Mouse (Mus musculus): ENCODE data around the gene Bend7. TPM values are rescaled to one million over a fixed set of nuclear protein-coding genes. Genes with fewer than 3 reads are reported as not detected.
A peak's percentile ranks its signal among the peaks of the same experiment; 100 is the strongest.

Bend7 gene
- total RNA-seq (2021), result 1 to 10 TPM; 2.0 to 2.9 TPM
- long read RNA-seq, experiment 1, partial matches to known transcripts, result 0 of 1 reads
- long read RNA-seq, experiment 1, other reads (novel, unspliced or antisense), result 0 of 1 reads
- long read RNA-seq, experiment 2, partial matches to known transcripts, result 0 of 6 reads
- long read RNA-seq, experiment 2, other reads (novel, unspliced or antisense), result 4 of 6 reads

GRCm38 (mm10) chr2:4717769-4718661 lies at the start of gene Bend7:
Gene Bend7 (plus strand): TSS chr2:4717831.
- intact Hi-C loops (cut with DNase I; ENCODE audit: low total_unique reads), result loop anchor here (10.0 kb wide), 1 partner anchor 147 kb away; no protein-coding TSS in a partner anchor

GRCm38 (mm10) chr2:4668626-4669025 lies 49.0 kb upstream of the Bend7 start:
- intact Hi-C loops (cut with DNase I; ENCODE audit: low total_unique reads), result no loop called here
- DNase-seq, result no peak

More at GRCm38 (mm10) chr2:4717769-4718661, at the start of gene Bend7:
- DNase-seq, result peak; percentile 19

- intact Hi-C loops (cut with DNase I; ENCODE audit: low total_unique reads), result no loop called here
- DNase-seq, result no peak
These were observed 47.9 kb upstream of the Bend7 start for GRCm38 (mm10) chr2:4669701-4670100.

- DNase-seq, result no peak
- intact Hi-C loops (cut with DNase I; ENCODE audit: low total_unique reads), result no loop called here
These were observed 46.0 kb upstream of the Bend7 start for GRCm38 (mm10) chr2:4671636-4672035.

GRCm38 (mm10) chr2:4679886-4680285 lies 37.7 kb upstream of the Bend7 start:
- no peak for DNase-seq
- intact Hi-C loops (cut with DNase I; ENCODE audit: low total_unique reads), result no loop called here

- DNase-seq, result no peak
- intact Hi-C loops (cut with DNase I; ENCODE audit: low total_unique reads), result loop anchor here (10.0 kb wide), 1 partner anchor 154 kb away; no protein-coding TSS in a partner anchor
These were observed 6.4 kb upstream of the Bend7 start for GRCm38 (mm10) chr2:4711262-4711661.

GRCm38 (mm10) chr2:4717081-4717768 lies 406 bp upstream of the Bend7 start:
- intact Hi-C loops (cut with DNase I; ENCODE audit: low total_unique reads), result loop anchor here (10.0 kb wide), 1 partner anchor 148 kb away; no protein-coding TSS in a partner anchor

GRCm38 (mm10) chr2:4723088-4723487 lies 5.5 kb downstream of the Bend7 start:
- intact Hi-C loops (cut with DNase I; ENCODE audit: low total_unique reads), result no loop called here
- DNase-seq, result no peak

More at GRCm38 (mm10) chr2:4717081-4717768, 406 bp upstream of the Bend7 start:
- DNase-seq, result peak; percentile 37

- no peak for DNase-seq
- intact Hi-C loops (cut with DNase I; ENCODE audit: low total_unique reads), result no loop called here
These were observed 12.5 kb downstream of the Bend7 start for GRCm38 (mm10) chr2:4730161-4730560.

- intact Hi-C loops (cut with DNase I; ENCODE audit: low total_unique reads), result no loop called here
- no peak for DNase-seq
These were observed 16.3 kb downstream of the Bend7 start for GRCm38 (mm10) chr2:4733971-4734370.

GRCm38 (mm10) chr2:4736095-4736797 lies 18.6 kb downstream of the Bend7 start:
- intact Hi-C loops (cut with DNase I; ENCODE audit: low total_unique reads), result no loop called here
- no peak for DNase-seq

- no peak for DNase-seq
- intact Hi-C loops (cut with DNase I; ENCODE audit: low total_unique reads), result no loop called here
These were observed 19.1 kb downstream of the Bend7 start for GRCm38 (mm10) chr2:4736798-4737155.

- no peak for DNase-seq
- intact Hi-C loops (cut with DNase I; ENCODE audit: low total_unique reads), result no loop called here
These were observed 34.3 kb downstream of the Bend7 start for GRCm38 (mm10) chr2:4751918-4752317.

- intact Hi-C loops (cut with DNase I; ENCODE audit: low total_unique reads), result no loop called here
- DNase-seq, result no peak
These were observed 38.1 kb downstream of the Bend7 start for GRCm38 (mm10) chr2:4755716-4756115.

- DNase-seq, result no peak
These were observed 39.6 kb downstream of the Bend7 start for GRCm38 (mm10) chr2:4757218-4757617.

GRCm38 (mm10) chr2:4760741-4761140 lies 43.1 kb downstream of the Bend7 start:
- no peak for DNase-seq
- intact Hi-C loops (cut with DNase I; ENCODE audit: low total_unique reads), result no loop called here

More at GRCm38 (mm10) chr2:4757218-4757617, 39.6 kb downstream of the Bend7 start:
- intact Hi-C loops (cut with DNase I; ENCODE audit: low total_unique reads), result no loop called here

- no peak for DNase-seq
- intact Hi-C loops (cut with DNase I; ENCODE audit: low total_unique reads), result no loop called here
These were observed 44.3 kb downstream of the Bend7 start for GRCm38 (mm10) chr2:4761906-4762305.

GRCm38 (mm10) chr2:4764071-4764470 lies 46.4 kb downstream of the Bend7 start:
- no peak for DNase-seq
- intact Hi-C loops (cut with DNase I; ENCODE audit: low total_unique reads), result no loop called here

- intact Hi-C loops (cut with DNase I; ENCODE audit: low total_unique reads), result no loop called here
- DNase-seq, result no peak
These were observed 52.7 kb downstream of the Bend7 start for GRCm38 (mm10) chr2:4770376-4770775.

- intact Hi-C loops (cut with DNase I; ENCODE audit: low total_unique reads), result no loop called here
- DNase-seq, result no peak
These were observed 56.3 kb downstream of the Bend7 start for GRCm38 (mm10) chr2:4773911-4774310.
